ENCODE assay signal across 28 mouse cellular contexts in genomic region chr1:35808894-35809293, GRCm38 (mm10).
DNase-seq lines count a peak whose midpoint lies in the region; ATAC-seq and TF ChIP-seq lines count a peak whose summit lies in the region.
"Had no signal": no experiment of that assay in that cellular context is flagged by ENCODE, and none has a peak within 500 bp of the region (broad histone marks: within the 10 kb centered on the region; RNA-seq: fewer than 3 reads in every experiment).

No protein-coding gene starts in this region.

- no peak overlapping the region for H3K9ac ChIP-seq in hindbrain, embryonic 12.5 days
- H3K9ac ChIP-seq: heart, embryonic 12.5 days; hindbrain, embryonic 13.5 days; limb, embryonic 12.5 days; liver, embryonic 15.5 days; lung, embryonic 15.5 days; midbrain, embryonic 15.5 days; neural tube, embryonic 15.5 days; stomach, embryonic 15.5 days had no signal

- H3K4me1 ChIP-seq in kidney, adult 2 months (ENCODE audit: control insufficient read depth, insufficient read depth, low read length) = no peaks in the 10 kb centered on the region
- peaks cover 15% of the 10 kb centered on the region for H3K4me1 ChIP-seq in hindbrain, embryonic 12.5 days
- H3K4me1 ChIP-seq: liver, embryonic 15.5 days; midbrain, embryonic 15.5 days; stomach, embryonic 15.5 days had no signal

- H3K36me3 ChIP-seq in kidney, adult 2 months (ENCODE audit: control insufficient read depth, insufficient read depth, low read length) = no peaks in the 10 kb centered on the region
- H3K36me3 ChIP-seq in hindbrain, embryonic 12.5 days = no peaks in the 10 kb centered on the region
- H3K36me3 ChIP-seq: G1E; heart, embryonic 12.5 days; hindbrain, embryonic 13.5 days; limb, embryonic 12.5 days; liver, embryonic 15.5 days; lung, embryonic 15.5 days; midbrain, embryonic 10.5 days; midbrain, embryonic 15.5 days; neural tube, embryonic 15.5 days; stomach, embryonic 15.5 days had no signal

- H3K4me2 ChIP-seq in hindbrain, embryonic 12.5 days (replicated peaks) = no peak overlapping the region
- H3K4me2 ChIP-seq: heart, embryonic 12.5 days; hindbrain, embryonic 13.5 days; limb, embryonic 12.5 days; liver, embryonic 15.5 days; lung, embryonic 15.5 days; midbrain, embryonic 15.5 days; neural tube, embryonic 15.5 days; stomach, embryonic 15.5 days had no signal

- H3K27ac ChIP-seq in kidney, adult 2 months (ENCODE audit: insufficient read depth, low read depth, low read length) = no peak overlapping the region
- no peak overlapping the region for H3K27ac ChIP-seq in hindbrain, embryonic 12.5 days
- H3K27ac ChIP-seq: hindbrain, embryonic 13.5 days; left cerebral cortex, adult 2 months; limb, embryonic 12.5 days; liver, embryonic 15.5 days; lung, embryonic 15.5 days; midbrain, embryonic 10.5 days; midbrain, embryonic 15.5 days; neural tube, embryonic 15.5 days; stomach, embryonic 15.5 days had no signal

- TF ChIP-seq POLR2A in kidney, adult 2 months (IDR thresholded peaks at IDR 0.05; ENCODE audit: low read depth, low read length) = no peak

- no peak overlapping the region for H3K4me3 ChIP-seq in kidney, adult 2 months (ENCODE audit: insufficient read depth, low read depth, low read length)
- H3K4me3 ChIP-seq in hindbrain, embryonic 12.5 days = no peak overlapping the region
- H3K4me3 ChIP-seq: heart, embryonic 12.5 days; hindbrain, embryonic 13.5 days; left cerebral cortex, adult 2 months; limb, embryonic 12.5 days; liver, embryonic 15.5 days; lung, embryonic 15.5 days; midbrain, embryonic 10.5 days; midbrain, embryonic 15.5 days; neural tube, embryonic 15.5 days; stomach, embryonic 15.5 days had no signal

- TF ChIP-seq CTCF in kidney, adult 2 months (conservative IDR thresholded peaks at IDR 0.05; ENCODE audit: insufficient read depth, insufficient read length, low read depth, low read length) = no peak; the same call in 1 of the 2 replicates

- 62% methylated on average over 4 of the region's 4 CpGs for WGBS in kidney, adult 2 months
- WGBS in hindbrain, embryonic 12.5 days = 87% methylated on average over 4 of the region's 4 CpGs

- peak; percentile 2 for DNase-seq in gastrocnemius, postnatal 10 days
- DNase-seq in gastrocnemius, postnatal 25 days = no peak
- DNase-seq in kidney, adult 11 months = peak; percentile 17
- no peak for DNase-seq in kidney, adult 2 months
- peak; percentile 28 for DNase-seq in brain, adult 2 months (ENCODE audit: low read depth, low spot score)
- DNase-seq in skeletal muscle tissue, adult 2 months (ENCODE audit: low read depth, low spot score) = peak; percentile 31
- DNase-seq: adrenal gland, adult 8-10 months; cerebellum, adult 8-10 months; cerebellum, postnatal 25 days; heart, postnatal 10 days; kidney, adult 18-20 months; kidney, postnatal 25 days; retina, postnatal 1 day; right cerebral cortex, postnatal 14 days; thymus, postnatal 25 days had no signal

- H3K27me3 ChIP-seq in kidney, adult 2 months (replicated peaks; ENCODE audit: control insufficient read depth, insufficient read depth, low read length) = no peaks in the 10 kb centered on the region
- no peaks in the 10 kb centered on the region for H3K27me3 ChIP-seq in hindbrain, embryonic 12.5 days
- H3K27me3 ChIP-seq: heart, embryonic 12.5 days; hindbrain, embryonic 13.5 days; limb, embryonic 12.5 days; liver, embryonic 15.5 days; lung, embryonic 15.5 days; midbrain, embryonic 15.5 days; neural tube, embryonic 15.5 days; stomach, embryonic 15.5 days had no signal

- no peaks in the 10 kb centered on the region for H3K9me3 ChIP-seq in hindbrain, embryonic 12.5 days (replicated peaks)
- H3K9me3 ChIP-seq: G1E; heart, embryonic 12.5 days; hindbrain, embryonic 13.5 days; limb, embryonic 12.5 days; liver, embryonic 15.5 days; lung, embryonic 15.5 days; midbrain, embryonic 10.5 days; midbrain, embryonic 15.5 days; neural tube, embryonic 15.5 days; stomach, embryonic 15.5 days had no signal

- no peak for ATAC-seq in hindbrain, embryonic 12.5 days (ENCODE audit: low FRiP score)
- ATAC-seq: forebrain, embryonic 14.5 days; midbrain, embryonic 15.5 days had no signal

Comparison
In these comparisons a context has a peak if more than half of its experiments do, and no peak if none do; other contexts are left out.
1. DNase-seq: peak in gastrocnemius, postnatal 10 days (single experiment), kidney, adult 11 months (single experiment), brain, adult 2 months (single experiment) and skeletal muscle tissue, adult 2 months (single experiment); none in gastrocnemius, postnatal 25 days (single experiment) and kidney, adult 2 months (single experiment).